Mouse (Mus musculus): Measurements from ENCODE around the gene Jmjd6. TPM values are rescaled to one million over a fixed set of nuclear protein-coding genes. Genes with fewer than 3 reads are reported as not detected.
"Not testable (repeated sequence)": the region's sequence is repeated elsewhere in the genome, so short reads cannot be mapped to it uniquely, and the experiment has no call there.

Jmjd6 gene
- polyA plus RNA-seq, 1 experiment from 2014 or later, result 77.3 TPM

GRCm38 (mm10) chr11:116852291-116852890 is 9.1 kb upstream of the Jmjd6 start, which contains the start of gene Mfsd11:
Gene Mfsd11 (plus strand): TSS chr11:116852440.
- no peak for TF ChIP-seq CTCF (IDR thresholded peaks at IDR 0.05)
- ATAC-seq, result peak; percentile 38
- no peaks in the 10 kb centered on the region for H3K27me3 ChIP-seq
- ChIA-PET POLR2A (interaction anchor here (0.8 to 2.5 kb wide), 5 partner anchors 9 to 42 kb away, joined by 3 to 13 read pairs (median 4); partner anchors contain the start of genes Jmjd6 and Mettl23), CTCF (no interaction called here)
- in situ Hi-C loops (cut with MboI; ENCODE audit: low pct_unique_long_range_greater_than_20kb), result no loop called here
- DNase-seq (ENCODE audit: low read depth, low spot score), result no peak

DNA sequence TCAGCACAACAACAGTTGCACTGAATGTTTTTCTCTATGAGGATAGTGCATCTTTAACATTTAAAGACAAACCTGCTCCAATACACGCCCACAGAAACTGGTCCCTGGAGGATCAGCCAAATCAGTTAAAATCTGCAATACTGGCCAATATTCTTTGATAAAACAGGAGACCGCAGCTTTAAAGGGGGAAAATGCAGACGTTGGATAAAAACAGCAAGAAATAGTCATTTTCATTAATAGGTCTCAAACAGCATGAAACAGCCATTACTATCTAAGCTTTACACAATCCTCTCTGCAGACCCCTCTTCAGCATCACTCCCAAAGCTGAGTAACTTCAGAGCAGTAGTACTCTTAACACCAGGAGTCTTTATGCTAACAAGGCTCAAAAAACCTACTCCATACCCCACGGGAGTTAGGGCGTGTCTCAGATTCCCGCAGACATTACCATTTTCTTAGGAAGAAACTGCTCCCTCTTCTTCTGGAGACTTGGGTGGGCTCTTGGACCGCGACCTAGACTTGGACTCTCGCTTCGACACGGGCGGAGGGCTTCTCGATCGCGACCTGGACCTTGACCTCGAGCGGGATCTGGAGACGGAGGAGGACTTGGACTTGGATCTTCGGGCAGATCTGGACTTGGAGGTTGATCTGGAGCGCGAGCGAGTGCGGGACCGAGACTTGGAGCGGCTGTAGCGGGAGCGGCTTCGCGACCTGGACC is 8.5 kb upstream of the Jmjd6 start:
- ATAC-seq (no peak), DNase-seq (ENCODE audit: low read depth, low spot score) (no peak)
- in situ Hi-C loops (cut with MboI; ENCODE audit: low pct_unique_long_range_greater_than_20kb), result no loop called here
- H3K27me3 ChIP-seq, result no peaks in the 10 kb centered on the region
- ChIA-PET POLR2A (interaction anchor here (0.7 to 2.5 kb wide), 3 partner anchors 9 to 268 kb away, joined by 3 to 13 read pairs (median 4); partner anchors contain the start of genes Jmjd6 and Mettl23), CTCF (no interaction called here)
- no peak for TF ChIP-seq CTCF (IDR thresholded peaks at IDR 0.05)

DNA sequence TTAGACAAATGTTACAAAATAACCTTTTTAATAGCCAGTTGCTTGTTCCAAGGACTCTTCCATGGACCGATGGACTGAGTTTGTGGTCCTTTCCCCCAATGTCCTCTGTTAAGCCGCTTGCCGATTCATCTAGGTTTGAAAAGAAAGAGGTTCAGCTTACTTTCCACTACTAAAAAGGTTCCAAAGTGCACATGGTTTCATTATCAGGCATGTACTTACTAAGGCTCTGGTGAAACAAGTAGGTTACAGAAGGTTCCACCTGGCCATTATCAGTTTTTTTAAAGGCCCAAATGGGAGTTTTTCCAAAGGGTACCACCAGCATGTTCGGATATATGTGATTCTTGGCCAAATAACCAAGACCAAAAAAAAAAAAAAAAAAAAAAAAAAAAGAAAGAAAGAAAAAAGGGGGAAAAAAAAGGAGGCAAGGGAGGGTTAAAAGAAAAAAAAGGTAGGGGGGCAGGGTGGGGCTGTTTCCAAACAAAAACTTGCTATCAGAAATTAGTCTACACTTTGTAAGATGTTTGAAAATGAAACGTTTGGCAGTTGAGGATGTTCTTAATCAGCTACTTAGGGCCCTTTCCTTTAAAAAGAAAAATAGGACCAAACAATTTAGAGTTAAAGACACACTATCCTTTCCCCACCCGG is 7.7 kb upstream of the Jmjd6 start:
- ATAC-seq, result no peak
- ChIA-PET CTCF (no interaction called here), POLR2A (interaction anchor here (0.7 to 2.5 kb wide), 4 partner anchors 8 to 269 kb away, joined by 3 to 13 read pairs (median 7); partner anchors contain the start of genes Jmjd6 and Mettl23)
- in situ Hi-C loops (cut with MboI; ENCODE audit: low pct_unique_long_range_greater_than_20kb), result no loop called here
- no peak for DNase-seq (ENCODE audit: low read depth, low spot score)
- no peaks in the 10 kb centered on the region for H3K27me3 ChIP-seq
- no peak for TF ChIP-seq CTCF (IDR thresholded peaks at IDR 0.05)

DNA sequence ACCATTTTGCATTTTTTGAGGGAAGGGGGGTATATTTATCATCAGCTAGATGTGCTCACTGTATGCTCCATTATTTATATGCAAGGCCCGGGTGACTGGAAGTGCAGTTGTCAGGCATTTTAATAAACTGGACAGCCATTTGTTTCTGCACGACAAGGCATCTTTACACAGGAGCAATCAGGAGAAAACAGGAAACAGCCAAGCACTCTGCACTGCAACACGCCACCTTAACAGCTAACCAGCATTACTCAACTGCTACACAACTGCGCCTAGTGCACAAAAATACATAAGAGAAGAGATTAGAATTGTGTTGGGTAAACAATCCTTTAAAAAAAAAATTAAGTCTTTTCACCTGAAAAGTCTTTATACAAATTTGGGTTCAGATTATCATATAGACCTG is 6.8 kb upstream of the Jmjd6 start:
- in situ Hi-C loops (cut with MboI; ENCODE audit: low pct_unique_long_range_greater_than_20kb), result no loop called here

GRCm38 (mm10) chr11:116849587-116849986 is 6.3 kb upstream of the Jmjd6 start:
- POLR2A ChIA-PET, result no interaction called here
- ATAC-seq (no peak), DNase-seq (ENCODE audit: low read depth, low spot score) (no peak)
- TF ChIP-seq CTCF (IDR thresholded peaks at IDR 0.05), result no peak
- no peaks in the 10 kb centered on the region for H3K27me3 ChIP-seq
- in situ Hi-C loops (cut with MboI; ENCODE audit: low pct_unique_long_range_greater_than_20kb), result no loop called here
- CTCF ChIA-PET, result no interaction called here

More for the DNA sequence above, 6.8 kb upstream of the Jmjd6 start:
- no peak for ATAC-seq
- DNase-seq (ENCODE audit: low read depth, low spot score), result no peak
- ChIA-PET POLR2A (no interaction called here), CTCF (no interaction called here)
- TF ChIP-seq CTCF (IDR thresholded peaks at IDR 0.05), result no peak
- H3K27me3 ChIP-seq, result no peaks in the 10 kb centered on the region

- POLR2A ChIA-PET, result interaction anchor here (0.9 kb wide), 1 partner anchor 10 kb away, joined by 3 read pairs; no protein-coding TSS in a partner anchor
- ATAC-seq; CTCF ChIA-PET; DNase-seq (ENCODE audit: low read depth, low spot score); H3K27me3 ChIP-seq; in situ Hi-C loops (cut with MboI; ENCODE audit: low pct_unique_long_range_greater_than_20kb): not testable (repeated sequence)
Measured at GRCm38 (mm10) chr11:116848877-116849178, 5.6 kb upstream of the Jmjd6 start.

DNA sequence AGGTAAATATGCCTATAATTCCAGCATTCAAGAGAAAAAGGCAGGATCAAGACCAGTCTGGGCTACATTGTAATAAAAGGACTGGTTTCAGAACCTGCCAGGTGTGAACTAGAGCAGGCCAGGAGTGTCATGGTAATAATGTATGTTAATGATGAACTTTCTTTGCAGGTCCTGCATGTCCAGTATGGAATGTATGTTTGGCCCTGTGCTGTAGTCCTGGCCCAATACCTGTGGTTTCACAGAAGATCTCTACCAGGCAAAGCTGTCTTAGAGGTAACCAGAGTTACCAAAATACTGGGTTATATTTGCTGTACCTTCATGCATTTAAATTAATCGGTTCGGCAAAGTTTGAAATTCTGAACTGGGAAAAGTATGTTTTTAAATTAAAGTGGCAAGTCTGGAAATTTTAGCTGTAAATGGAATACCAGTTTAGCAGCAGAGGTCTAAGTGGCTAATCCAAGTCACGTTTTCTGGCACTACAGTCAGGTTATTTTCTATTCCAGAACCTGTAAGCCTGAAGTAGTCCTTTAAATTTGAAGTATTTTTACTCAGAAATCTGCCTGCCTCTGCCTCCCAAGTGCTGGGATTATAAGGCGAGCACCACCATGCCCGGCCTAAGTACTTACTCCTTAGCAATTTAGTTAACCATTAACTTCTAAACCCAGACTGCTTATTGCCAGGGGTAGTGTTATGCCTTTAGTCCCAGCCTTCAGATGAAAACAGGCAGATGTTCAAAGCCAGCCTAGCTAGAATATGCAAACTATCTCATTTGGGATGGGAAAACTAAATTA is 5.0 kb upstream of the Jmjd6 start:
- CTCF ChIA-PET, result interaction anchor here (1.2 kb wide), 1 partner anchor 219 kb away, joined by 3 read pairs; no protein-coding TSS in a partner anchor

DNA sequence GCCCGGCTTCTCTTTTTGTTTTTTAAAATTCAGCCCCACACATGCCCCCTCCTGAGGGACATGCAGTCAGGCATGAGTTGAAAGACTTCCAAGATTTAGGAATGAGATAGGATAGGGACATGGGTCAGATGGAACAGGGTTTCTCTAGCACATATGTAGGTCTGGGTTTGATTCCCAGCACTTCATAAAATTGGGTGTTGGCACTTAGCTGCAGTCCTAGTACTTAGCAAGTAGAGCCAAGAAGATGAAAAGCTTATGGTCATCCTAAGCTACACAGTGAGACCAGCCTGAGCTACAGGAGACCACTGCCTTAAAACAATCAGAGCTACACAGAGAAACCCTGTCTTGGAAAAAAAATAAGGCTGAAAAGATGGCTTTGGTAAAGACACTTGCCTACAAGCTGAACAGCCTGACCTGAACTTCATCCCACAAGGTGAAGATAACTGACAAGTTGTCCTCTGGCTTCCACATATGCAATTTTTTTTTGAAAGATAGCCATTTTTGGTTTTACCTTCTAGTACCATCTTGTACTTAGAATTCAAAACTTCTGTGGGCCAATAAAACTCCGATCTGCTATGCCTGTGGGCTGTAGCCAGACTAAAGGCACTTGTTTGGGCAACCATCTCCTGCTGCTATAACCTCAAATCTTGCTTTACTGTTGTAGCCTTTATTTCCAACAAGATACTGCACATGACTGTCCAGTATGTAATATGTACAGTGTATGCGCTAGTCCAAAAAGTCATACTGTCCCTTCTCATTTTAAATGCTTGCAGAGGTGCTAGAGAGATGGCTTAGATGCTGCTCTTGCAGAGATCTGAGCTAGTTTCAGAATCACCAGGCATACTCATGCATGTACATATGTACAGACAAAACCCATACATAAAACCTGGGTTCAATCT is 4.2 kb upstream of the Jmjd6 start:
- POLR2A ChIA-PET, result interaction anchor here (0.8 kb wide), 1 partner anchor 21 kb away, joined by 4 read pairs; no protein-coding TSS in a partner anchor

More for the DNA sequence above, 5.0 kb upstream of the Jmjd6 start:
- DNase-seq (ENCODE audit: low read depth, low spot score) (no peak), ATAC-seq (no peak)
- no peaks in the 10 kb centered on the region for H3K27me3 ChIP-seq
- in situ Hi-C loops (cut with MboI; ENCODE audit: low pct_unique_long_range_greater_than_20kb), result no loop called here
- POLR2A ChIA-PET, result interaction anchor here (0.9 kb wide), 1 partner anchor 9 kb away, joined by 3 read pairs; no protein-coding TSS in a partner anchor
- no peak for TF ChIP-seq CTCF (IDR thresholded peaks at IDR 0.05)

DNA sequence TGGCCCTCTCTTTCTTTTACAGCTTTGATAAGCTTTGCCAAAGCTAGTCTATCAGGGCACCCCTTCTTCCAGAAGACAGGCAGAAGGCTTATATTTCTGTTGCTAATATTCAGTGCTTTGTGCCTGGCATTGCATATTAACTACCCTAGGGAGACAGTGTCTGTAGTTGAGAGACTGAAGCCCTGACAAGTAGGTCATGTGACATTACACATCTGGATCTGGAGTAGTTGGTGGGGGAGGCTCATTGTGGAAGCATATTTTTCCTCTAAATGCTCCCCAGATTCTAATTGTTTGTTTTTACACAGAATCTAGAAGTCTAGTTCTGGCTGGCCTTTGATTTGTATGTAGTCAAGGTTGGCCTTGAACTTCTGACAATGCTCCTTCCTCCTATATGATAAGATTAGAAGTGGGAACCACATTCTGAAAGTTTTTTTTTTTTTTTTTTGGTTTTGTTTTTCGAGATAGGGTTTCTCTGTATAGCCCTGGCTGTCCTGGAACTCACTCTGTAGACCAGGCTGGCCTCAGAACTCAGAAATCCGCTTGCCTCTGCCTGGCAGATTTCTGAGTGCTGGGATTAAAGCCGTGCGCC is 3.4 kb upstream of the Jmjd6 start:
- DNase-seq (ENCODE audit: low read depth, low spot score), result no peak
- no peak for ATAC-seq
- in situ Hi-C loops (cut with MboI; ENCODE audit: low pct_unique_long_range_greater_than_20kb), result no loop called here
- ChIA-PET CTCF (no interaction called here), POLR2A (no interaction called here)
- no peak for TF ChIP-seq CTCF (IDR thresholded peaks at IDR 0.05)
- H3K27me3 ChIP-seq, result no peaks in the 10 kb centered on the region

More for the DNA sequence above, 4.2 kb upstream of the Jmjd6 start:
- no peak for ATAC-seq
- DNase-seq (ENCODE audit: low read depth, low spot score), result no peak
- CTCF ChIA-PET, result interaction anchor here (1.2 kb wide), 1 partner anchor 218 kb away, joined by 3 read pairs; no protein-coding TSS in a partner anchor
- H3K27me3 ChIP-seq, result no peaks in the 10 kb centered on the region
- in situ Hi-C loops (cut with MboI; ENCODE audit: low pct_unique_long_range_greater_than_20kb), result no loop called here
- no peak for TF ChIP-seq CTCF (IDR thresholded peaks at IDR 0.05)
